Mouse (Mus musculus): Measurements from ENCODE around the gene Wnt6.

DNA sequence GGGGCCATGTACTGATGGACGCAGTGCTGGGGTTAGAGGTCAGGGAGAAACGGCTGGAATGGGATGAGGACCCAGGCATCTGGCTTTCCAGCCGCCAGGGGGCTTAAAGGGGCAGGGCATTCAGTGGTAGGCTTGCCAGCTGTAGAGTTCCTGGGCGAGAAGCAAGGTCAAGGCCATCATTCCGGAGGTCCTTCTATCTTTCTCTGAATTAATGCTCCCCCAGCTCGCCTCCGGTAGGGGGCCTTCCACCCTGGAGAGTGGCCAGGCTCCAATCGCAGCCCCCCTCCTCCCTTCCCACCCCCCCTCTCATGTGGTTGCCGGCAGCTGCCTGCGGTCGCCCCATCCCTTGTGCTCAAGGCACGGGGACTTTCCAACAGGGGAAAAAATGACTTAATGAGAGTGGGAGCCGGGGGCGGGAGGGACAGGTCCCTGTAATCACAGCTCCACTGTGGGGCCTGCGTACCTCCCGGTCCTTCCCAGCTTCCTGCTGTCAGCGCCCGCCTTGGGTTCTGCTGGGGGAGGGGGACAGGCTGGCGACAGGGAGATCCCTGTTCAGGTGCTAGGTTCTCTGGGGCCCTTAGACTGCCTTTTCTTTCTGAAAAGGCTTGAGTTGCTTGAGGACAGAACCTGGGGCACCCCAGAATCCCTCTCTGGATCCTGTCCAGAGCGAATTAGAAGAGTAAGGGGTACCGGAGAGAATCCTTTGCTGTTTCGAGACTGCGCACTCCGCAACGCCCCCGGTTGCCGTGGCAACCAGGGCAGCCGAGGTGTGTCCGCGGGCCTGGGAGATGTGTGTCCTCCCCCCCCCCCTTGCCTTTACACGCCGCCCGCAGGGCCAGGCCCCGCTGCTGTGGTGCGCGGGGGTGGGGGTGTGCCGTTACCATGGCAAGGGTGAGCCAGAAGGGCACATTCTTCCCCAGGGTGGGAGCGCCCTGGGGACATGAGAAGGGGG is 34.9 kb downstream of the Wnt6 start:
- TF ChIP-seq CTCF (IDR thresholded peaks at IDR 0.05) (peak; percentile 51), EP300 (IDR thresholded peaks at IDR 0.05) (no peak)
